Mouse (Mus musculus) stomach, postnatal 0 days (tissue): ENCODE results near the gene Ptpro. TPM values are rescaled to one million over a fixed set of nuclear protein-coding genes. Genes with fewer than 3 reads are reported as not detected.

Experiments
- ATAC-seq: fragments of 200-750 bp; cut with Nextera tagmentation; 2 replicates; pipeline ENCODE4 v1.8.0; 2017; ENCODE audit not compliant: low FRiP score, low TSS enrichment
- DNase-seq: peaks from one replicate; pipeline ENCODE4 v3.0.0-alpha.2; 2016; ENCODE audit warnings: low spot score
- H3K27ac ChIP-seq: fragments of 300-500 bp; sonication (generic); replicated peaks from 2 replicates; pipeline ENCODE4 v1.5.1; 2014; ENCODE audit warnings: mild to moderate bottlenecking, control low read depth
- H3K27me3 ChIP-seq: fragments of 300-500 bp; sonication (generic); 2 replicates; pipeline ENCODE4 v1.6.1; 2014; ENCODE audit warnings: low read length; ENCODE audit not compliant: control insufficient read depth, insufficient read depth
- H3K36me3 ChIP-seq: fragments of 300-500 bp; sonication (generic); 2 replicates; pipeline ENCODE4 v1.6.1; 2014; ENCODE audit warnings: low read length, mixed read lengths; ENCODE audit not compliant: control insufficient read depth, insufficient read depth
- H3K4me1 ChIP-seq: fragments of 300-500 bp; sonication (generic); replicated peaks from 2 replicates; pipeline ENCODE4 v1.6.1; 2014; ENCODE audit warnings: antibody characterized with exemption; ENCODE audit not compliant: control insufficient read depth, insufficient read depth
- H3K4me2 ChIP-seq: fragments of 300-500 bp; sonication (generic); replicated peaks from 2 replicates; pipeline ENCODE4 v1.6.1; 2014; ENCODE audit warnings: low read depth, mild to moderate bottlenecking, control low read depth, moderate library complexity
- H3K4me3 ChIP-seq: fragments of 300-500 bp; sonication (generic); 2 replicates; pipeline ENCODE4 v1.5.1; 2014; ENCODE audit warnings: low read depth, low read length, control low read depth
- H3K9ac ChIP-seq: fragments of 300-500 bp; sonication (generic); 2 replicates; pipeline ENCODE4 v1.6.1; 2014; ENCODE audit warnings: mild to moderate bottlenecking, low read length, control low read depth, mixed read lengths
- H3K9me3 ChIP-seq: fragments of 300-500 bp; sonication (generic); 2 replicates; pipeline ENCODE4 v1.6.1; 2016; ENCODE audit warnings: low read length; ENCODE audit not compliant: control insufficient read depth
- CTCF ChIP-seq: IDR thresholded peaks from 2 replicates; pipeline ENCODE4 v1.5.1; 2016; ENCODE audit warnings: antibody characterized with exemption, low read depth, mild to moderate bottlenecking, moderate library complexity
- EP300 ChIP-seq: optimal IDR thresholded peaks from 2 replicates; pipeline ENCODE3; 2016; ENCODE audit warnings: antibody characterized with exemption
- WGBS: fragments of 180-500 bp; shearing (Covaris S2); extraction: QIAGEN DNeasy Blood & Tissue Kit; methylation state at CpG from one replicate; pipeline ENCODE4 v1.1.7; 2014; 5-methylcytosine and 5-hydroxymethylcytosine counted together
- polyA plus RNA-seq: library from polyadenylated mRNA; unstranded; fragments of >200 nt; fragmentation: Nextera tagmentation; extraction: Ambion mirVana; gene quantifications from 2 replicates; pipeline ENCODE4 v1.2.1, GENCODE M21; 2015

Gene Ptpro
- polyA plus RNA-seq, 1 experiment from 2014 or later: 2.4 TPM

GRCm38 (mm10) chr6:137396106-137396793 lies 144.1 kb downstream of the Ptpro start:
- Histone ChIP-seq H3K4me1 (no peaks in the 10 kb centered on the region), H3K4me2 (no peak overlapping the region), H3K27ac (no peak overlapping the region), H3K9ac (no peak overlapping the region), H3K9me3 (no peaks in the 10 kb centered on the region), H3K36me3 (no peaks in the 10 kb centered on the region), H3K4me3 (no peak overlapping the region), H3K27me3 (no peaks in the 10 kb centered on the region)
- ATAC-seq (no peak), DNase-seq (no peak)
- TF ChIP-seq EP300 (no peak), CTCF (peak; percentile 55)
- WGBS: 70% methylated on average over 4 of the region's 4 CpGs

- no peak overlapping the region for H3K27ac ChIP-seq
- no peak overlapping the region for H3K9ac ChIP-seq
- H3K9me3 ChIP-seq: no peaks in the 10 kb centered on the region
- TF ChIP-seq EP300 (no peak), CTCF (peak; percentile 53)
- no peaks in the 10 kb centered on the region for H3K27me3 ChIP-seq
- ATAC-seq (no peak), DNase-seq (no peak)
- no peak overlapping the region for H3K4me2 ChIP-seq
- H3K4me1 ChIP-seq: no peaks in the 10 kb centered on the region
- WGBS: 77% methylated on average over 2 of the region's 2 CpGs
- H3K36me3 ChIP-seq: no peaks in the 10 kb centered on the region
- no peak overlapping the region for H3K4me3 ChIP-seq
These were observed 145.2 kb downstream of the Ptpro start for GRCm38 (mm10) chr6:137397358-137397757.

GRCm38 (mm10) chr6:137404196-137404595 lies 152.1 kb downstream of the Ptpro start:
- no peaks in the 10 kb centered on the region for H3K9me3 ChIP-seq
- no peak for DNase-seq
- no peak overlapping the region for H3K4me3 ChIP-seq
- no peaks in the 10 kb centered on the region for H3K27me3 ChIP-seq
- no peak for ATAC-seq
- no peak overlapping the region for H3K9ac ChIP-seq
- H3K4me2 ChIP-seq: no peak overlapping the region
- TF ChIP-seq EP300 (no peak), CTCF (no peak)
- no peak overlapping the region for H3K27ac ChIP-seq
- WGBS: 75% methylated on average over 4 of the region's 4 CpGs
- no peaks in the 10 kb centered on the region for H3K36me3 ChIP-seq
- no peaks in the 10 kb centered on the region for H3K4me1 ChIP-seq

GRCm38 (mm10) chr6:137405690-137406089 lies 153.6 kb downstream of the Ptpro start:
- WGBS: 70% methylated on average over 2 of the region's 2 CpGs
- no peaks in the 10 kb centered on the region for H3K27me3 ChIP-seq
- no peaks in the 10 kb centered on the region for H3K36me3 ChIP-seq
- H3K9me3 ChIP-seq: no peaks in the 10 kb centered on the region
- no peak overlapping the region for H3K4me3 ChIP-seq
- H3K27ac ChIP-seq: no peak overlapping the region
- DNase-seq (no peak), ATAC-seq (no peak)
- H3K9ac ChIP-seq: no peak overlapping the region
- H3K4me1 ChIP-seq: no peaks in the 10 kb centered on the region
- no peak overlapping the region for H3K4me2 ChIP-seq
- TF ChIP-seq CTCF (no peak), EP300 (no peak)

- H3K4me2 ChIP-seq: no peak overlapping the region
- H3K9ac ChIP-seq: no peak overlapping the region
- no peaks in the 10 kb centered on the region for H3K9me3 ChIP-seq
- H3K36me3 ChIP-seq: no peaks in the 10 kb centered on the region
- 0 out of 2 replicates have a peak, but pooled peaks cover 2% of the 10 kb centered on the region for H3K4me1 ChIP-seq
- H3K27me3 ChIP-seq: no peaks in the 10 kb centered on the region
- H3K4me3 ChIP-seq: no peak overlapping the region
- no peak for ATAC-seq
- H3K27ac ChIP-seq: no peak overlapping the region
- no peak for DNase-seq
- TF ChIP-seq EP300 (no peak), CTCF (no peak)
- WGBS: 58% methylated on average over 3 of the region's 3 CpGs
These were observed 158.4 kb downstream of the Ptpro start for GRCm38 (mm10) chr6:137410510-137410909.

GRCm38 (mm10) chr6:137411901-137412378 lies 159.8 kb downstream of the Ptpro start:
- 61% methylated on average over 2 of the region's 2 CpGs for WGBS
- Histone ChIP-seq H3K9ac (no peak overlapping the region), H3K4me1 (0 out of 2 replicates have a peak, but pooled peaks cover 2% of the 10 kb centered on the region), H3K4me2 (no peak overlapping the region), H3K9me3 (no peaks in the 10 kb centered on the region), H3K27ac (no peak overlapping the region), H3K27me3 (no peaks in the 10 kb centered on the region), H3K4me3 (no peak overlapping the region), H3K36me3 (no peaks in the 10 kb centered on the region)
- ATAC-seq: no peak
- no peak for TF ChIP-seq EP300
- TF ChIP-seq CTCF: no peak
- no peak for DNase-seq
